Mouse (Mus musculus): Measurements from ENCODE around the gene Cab39.

The Cab39 gene

DNA sequence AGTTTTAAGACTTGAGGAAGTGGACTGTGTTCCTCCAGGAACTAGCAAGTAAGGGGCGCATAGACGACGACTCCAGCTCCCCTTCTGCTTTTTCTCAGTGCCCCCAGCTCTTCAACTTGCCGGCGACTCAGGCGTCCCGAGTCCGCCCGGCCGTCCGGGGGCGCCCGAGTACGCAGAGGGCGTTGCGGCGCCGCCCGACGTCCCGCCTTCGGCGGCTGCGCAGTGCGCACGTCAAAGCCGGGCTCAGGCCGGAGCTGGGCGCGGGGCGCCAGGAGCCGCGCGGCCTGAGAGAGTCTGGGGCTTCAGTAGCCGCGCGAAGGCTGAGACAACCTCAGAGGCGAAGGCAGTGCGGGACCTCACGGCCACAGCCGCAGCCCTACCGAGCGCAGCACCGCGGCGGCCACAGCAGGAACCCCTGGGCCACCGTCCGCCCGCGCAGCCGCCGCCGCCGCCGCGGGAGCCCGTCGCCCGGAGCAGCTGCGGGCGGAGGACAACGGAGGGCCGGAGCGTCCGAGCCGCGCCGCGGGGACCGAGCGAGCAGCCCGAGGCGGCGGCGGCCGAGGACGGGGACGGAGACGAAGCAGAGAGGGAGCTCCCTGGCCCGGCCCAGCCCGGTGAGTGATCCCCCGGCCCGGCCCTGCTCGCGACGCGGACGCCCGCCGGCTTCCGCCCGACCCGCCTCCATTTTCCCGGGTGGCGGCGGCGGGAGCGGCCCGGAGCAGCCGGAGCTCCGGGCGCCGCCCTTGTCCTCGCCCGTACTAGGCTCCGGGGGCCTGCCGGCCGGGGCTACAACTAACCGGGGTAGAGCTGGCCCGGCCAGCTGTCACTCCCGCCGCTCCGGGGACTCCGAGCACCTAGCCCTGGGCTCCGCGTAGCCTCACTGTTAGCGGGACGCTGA is at the start of gene Cab39:
Cab39 (plus strand) TSS at position 234 of the 898 bp plus-strand sequence.
- peak; percentile 96 for DNase-seq

DNA sequence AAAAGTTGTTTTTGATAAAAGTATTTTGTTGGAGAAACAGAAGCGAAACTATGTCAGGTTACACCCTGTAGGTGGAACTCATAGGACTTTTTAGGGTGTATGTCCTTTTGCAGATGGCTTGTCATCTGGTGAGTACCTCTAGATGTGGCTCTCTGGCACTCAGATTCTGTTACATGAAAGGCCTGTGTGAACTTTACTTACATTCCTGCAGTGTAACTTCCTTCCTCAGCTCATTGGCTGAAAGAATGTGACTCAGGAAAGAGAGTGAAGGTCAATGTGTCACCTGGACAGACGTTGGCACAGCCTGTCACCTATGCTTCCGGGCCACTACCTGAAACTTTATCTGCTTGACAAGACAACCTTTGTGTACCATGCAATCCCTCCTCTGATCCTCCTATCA is 48.7 kb upstream of the Cab39 start:
- DNase-seq = no peak

DNA sequence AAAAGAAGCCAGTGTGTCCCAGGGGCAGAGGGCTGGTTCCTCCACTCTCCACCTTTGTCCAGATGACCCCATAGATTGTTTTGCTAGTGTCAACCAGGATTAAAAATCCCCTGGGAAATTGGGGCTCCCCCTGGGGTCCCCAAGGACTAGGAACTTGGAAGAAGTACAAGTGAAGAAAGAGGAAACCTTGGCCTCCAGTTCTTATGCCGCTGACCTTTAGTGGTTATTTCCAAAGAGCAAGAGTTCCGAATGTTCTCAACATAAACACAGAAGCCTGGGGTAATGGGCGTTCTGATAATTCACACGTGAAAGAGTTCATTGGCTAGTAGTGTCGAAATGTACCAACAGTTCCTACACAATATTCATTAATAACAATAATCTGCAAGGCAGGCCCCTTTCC is 46.7 kb upstream of the Cab39 start:
- no peak for DNase-seq

DNA sequence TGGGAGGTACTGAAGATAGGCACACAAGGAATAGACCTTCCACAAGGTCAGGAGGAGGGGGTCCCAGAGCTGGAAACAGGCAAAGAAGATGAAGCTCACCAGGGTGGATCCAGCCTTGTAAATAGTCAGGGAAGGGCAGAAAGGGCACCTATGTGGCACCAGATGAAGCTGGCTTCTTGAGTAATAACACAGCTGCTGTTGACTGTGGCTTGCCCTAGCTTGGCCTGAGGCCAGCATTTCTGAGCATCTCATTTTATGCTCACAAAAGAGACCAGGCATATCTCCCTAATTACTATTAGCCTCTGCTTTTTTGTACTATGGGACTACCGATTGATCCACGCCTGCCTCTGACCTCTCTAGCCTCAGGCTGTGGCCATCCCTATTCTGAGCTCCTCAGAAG is 43.4 kb upstream of the Cab39 start:
- no peak for DNase-seq

DNA sequence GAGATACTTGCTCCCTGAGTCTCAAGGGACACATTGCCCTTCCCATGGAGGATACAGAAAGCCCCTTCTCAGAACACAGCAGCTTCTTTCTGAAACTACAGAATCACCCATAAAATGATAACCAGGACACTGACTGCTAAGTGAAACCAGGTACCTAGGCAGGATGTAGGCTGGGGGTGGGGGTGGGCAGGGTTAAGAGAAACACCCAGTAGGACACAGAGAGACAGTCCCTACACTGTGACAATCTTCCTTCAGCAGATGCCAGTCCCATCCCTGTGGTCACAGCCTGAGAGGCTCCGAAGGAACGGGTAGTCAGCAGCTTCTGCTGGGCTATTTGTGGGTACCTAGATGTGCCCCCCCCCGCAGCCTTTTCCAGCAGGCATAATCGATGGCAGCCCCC is 42.6 kb upstream of the Cab39 start:
- no peak for DNase-seq

DNA sequence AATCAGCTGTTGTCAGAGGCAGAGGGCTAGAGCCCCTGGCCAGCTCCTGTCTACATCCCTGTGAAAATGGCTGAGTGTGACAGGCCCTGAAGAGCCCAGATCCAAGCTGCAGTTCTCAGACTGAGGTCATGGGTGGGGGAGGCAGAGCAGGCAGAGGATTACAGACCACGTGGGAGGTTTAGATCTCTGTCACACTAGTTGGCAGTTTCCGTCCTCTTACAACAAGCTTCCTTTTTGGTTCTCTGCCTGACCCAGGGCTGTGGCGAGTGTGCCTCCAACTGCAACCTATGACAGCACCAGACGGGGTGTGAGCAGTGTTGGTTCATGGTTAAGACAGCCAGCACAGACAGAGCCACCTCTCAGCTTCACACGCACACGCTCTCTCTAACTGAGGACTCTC is 41.7 kb upstream of the Cab39 start:
- DNase-seq = peak; percentile 10

DNA sequence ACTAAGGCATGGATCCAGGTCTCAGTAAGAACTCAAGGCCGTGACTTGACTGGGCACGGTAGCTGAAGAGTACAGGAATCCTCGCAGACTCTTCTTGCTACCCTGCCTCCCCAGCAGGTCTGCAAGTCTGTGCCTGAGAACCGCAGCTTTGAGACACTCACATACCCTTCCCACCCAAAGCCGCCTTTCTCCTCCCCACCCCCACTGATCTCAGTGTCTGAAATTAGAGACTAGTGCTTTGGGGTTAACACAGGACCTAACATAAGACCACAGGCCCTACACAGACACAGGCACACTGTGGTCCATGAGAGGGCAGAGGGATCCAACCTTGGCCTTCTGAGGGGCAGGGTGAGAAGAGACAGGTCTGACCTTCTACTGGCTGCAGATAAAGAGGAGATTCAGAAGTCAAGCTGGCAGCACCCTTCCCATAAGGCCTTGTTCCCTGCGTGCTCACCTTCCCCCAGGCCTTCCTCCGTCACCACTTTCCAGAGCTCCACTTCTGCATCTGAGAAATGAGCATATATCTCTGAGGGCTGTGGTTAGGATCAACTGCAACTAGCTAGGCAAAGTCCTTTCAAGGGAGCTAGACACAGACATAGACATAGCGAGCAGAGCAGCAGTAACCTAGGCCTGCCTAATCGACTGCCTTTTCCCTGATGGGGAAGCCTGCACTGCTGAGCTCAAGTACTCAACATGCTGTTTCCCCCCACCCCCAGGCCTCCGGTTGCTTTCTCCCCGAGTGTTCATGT is 41.1 kb upstream of the Cab39 start:
- DNase-seq = no peak

DNA sequence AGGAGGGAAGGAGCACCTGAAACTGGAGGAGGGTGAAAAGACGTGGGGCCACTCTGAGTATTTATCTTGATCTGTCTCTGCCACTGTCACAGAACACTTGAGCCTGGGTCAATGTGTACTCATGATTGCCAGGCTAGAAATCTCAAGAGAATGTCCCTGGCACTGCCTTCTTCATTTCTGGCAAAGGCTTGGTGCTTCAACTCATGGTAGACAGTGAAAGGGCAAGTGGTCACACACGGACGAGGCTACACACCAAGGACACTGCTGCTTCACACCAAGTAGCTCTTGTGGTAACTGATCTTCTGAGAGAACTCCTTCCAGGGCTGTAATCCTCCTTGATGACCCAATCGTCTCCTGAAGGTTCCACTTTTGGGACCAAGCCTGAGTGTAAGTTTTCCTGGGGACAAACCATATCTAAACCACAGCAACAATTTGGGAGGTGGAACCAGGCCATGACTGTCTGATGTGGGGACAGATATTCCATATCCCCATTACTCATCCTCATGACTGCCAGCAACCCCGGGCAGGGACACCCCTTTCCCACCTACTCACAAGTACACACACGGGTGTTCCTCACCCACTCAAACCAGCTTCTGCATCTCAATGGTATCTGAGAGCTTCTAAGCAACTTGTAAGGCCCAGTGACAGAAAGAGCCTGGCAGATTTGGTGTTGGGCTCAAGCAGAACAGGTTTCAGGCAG is 35.6 kb upstream of the Cab39 start:
- no peak for DNase-seq

DNA sequence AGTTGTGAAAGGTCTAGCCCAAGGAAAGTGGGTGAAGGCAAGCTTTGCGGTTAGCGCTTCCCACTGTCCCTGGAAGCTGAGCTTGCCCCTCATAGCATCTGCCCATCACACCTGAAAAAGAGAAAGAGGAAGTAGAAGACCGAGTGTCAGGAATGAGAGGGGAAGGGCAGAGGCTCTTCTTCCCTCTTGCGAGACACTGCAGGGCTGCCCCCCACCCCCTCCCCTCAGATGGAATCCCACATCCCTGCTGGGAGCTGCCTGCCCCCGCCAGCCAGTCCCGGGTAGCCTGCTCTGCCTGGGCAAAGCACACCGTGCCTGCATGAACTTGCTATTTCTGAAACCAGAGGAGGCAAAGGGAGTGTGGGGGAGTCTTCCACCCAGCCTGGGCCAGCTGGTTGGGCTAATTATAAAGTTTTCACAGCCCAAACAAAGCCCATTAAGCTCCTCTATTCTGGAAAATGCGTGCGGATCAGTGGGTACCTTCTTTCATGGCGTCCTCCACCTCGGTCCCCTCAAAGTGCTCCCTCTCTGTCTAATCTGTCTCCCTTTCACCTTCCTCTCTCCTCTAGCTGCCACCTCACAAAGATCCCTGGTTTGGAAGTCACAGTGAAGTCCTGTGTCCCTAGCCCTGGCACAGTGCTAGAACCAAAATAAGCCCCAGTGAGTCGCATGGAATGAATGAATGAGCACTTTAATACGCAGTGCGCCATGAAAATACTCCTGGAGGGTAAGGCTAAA is 34.8 kb upstream of the Cab39 start:
- DNase-seq = peak; percentile 11

DNA sequence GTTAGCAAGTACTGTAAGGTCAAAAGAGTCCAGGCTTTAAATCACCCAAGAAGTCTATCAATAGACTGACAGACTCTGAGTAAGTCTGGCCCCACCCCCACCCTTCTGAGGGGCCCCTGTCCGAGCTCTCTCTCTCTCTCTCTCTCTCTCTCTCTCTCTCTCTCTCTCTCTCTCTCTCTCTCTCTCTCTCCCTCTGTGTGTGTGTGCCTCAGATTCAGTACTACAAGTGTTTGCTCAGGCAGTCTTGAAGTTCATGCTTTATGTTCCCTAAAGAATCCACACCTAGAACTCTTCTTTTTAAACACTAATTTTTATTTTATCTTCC is 34.3 kb upstream of the Cab39 start:
- DNase-seq = no peak

DNA sequence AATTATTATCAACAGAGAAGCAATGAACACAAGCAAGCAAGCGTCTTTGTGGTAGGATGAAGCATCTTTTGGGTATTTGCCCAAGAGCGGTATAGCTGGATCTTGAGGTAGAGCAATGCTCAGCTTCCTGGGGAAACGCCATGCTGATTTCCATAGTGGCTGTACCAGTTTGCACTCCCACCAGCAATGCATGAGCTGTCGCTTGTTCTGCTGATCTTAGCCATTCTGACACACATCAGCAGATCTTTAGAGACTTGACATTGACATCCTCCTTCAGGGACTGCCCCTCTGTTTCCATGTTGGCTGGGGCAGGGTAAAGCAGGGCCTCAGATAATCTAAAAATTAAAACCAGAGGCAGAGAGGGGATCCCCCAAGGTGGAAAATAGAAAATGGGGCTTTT is 31.6 kb upstream of the Cab39 start:
- no peak for DNase-seq

DNA sequence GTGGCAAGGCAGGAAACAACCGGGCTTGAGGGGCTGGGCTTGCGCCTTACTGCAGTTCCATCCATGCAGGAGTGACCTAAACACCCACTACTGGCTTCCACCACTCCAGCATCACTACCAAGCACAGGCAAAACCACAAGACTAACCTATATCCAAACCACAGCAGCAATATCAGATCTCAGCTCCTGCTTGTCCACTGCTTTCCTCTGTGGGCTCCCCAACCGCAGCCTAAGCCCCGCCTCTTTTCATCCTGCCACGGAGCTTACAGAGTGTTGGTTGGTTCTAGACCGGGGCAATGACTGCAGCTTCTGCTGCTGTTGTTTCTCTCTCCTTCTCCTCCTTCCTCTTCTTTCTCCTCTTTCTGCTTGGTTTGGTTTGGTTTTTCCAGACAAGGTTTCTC is 29.9 kb upstream of the Cab39 start:
- DNase-seq = no peak

DNA sequence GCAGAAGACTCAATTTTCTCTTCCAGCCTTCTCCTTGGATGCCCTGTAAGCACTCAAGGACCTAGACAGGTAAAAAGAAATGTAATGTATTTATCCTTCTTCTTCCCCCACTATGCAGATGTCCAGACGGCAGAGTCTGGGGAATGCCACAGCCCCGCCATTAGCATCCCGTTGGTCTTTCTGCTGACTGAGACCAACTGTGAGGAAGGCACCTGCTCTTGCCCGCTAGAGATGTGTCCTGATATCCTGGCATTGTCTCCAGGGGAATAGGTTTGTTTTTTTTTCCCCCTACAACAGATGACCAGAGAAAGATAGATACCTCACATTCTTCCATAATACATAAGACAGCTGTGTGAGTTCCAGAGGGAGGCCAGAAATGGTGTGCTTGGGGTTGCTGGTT is 28.9 kb upstream of the Cab39 start:
- DNase-seq = no peak

DNA sequence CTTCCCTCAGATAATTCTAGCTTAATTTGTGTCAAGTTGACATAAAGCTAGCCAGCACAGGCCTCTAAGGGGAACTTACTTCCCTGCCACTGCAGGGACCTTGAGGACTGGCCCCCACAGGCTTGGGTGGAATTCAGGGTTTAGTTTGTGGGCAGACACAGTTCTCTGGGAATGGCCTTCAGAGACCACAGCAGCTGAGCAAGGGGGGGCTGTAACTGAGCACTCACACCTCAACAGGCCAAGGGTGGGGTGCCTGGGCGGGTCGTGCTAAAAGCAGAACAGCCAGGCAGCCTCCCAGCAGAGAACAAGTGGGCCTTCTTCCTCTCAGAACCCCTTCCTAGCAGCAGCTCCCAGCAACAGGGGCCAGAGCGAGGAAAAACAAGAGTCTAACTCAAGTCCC is 27.1 kb upstream of the Cab39 start:
- DNase-seq = no peak

DNA sequence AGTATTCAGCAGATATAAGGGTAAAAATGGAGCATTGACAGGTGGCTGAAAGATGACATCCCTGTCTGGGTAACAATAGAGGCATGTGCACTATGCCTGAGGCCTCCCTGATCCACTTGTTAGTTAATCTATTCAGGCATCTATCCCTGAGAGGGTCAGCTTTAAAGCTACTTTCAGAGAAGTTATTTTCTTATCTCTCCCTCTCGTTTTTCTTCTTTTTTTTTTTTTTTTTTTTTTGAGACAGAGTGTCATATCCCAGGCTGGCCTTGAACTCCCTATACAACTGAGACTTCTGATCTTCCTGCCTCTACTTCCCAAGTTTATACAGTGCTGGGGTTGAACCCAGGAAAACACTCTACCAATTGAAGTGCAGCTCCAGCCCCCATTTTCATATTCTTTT is 25.5 kb upstream of the Cab39 start:
- no peak for DNase-seq

DNA sequence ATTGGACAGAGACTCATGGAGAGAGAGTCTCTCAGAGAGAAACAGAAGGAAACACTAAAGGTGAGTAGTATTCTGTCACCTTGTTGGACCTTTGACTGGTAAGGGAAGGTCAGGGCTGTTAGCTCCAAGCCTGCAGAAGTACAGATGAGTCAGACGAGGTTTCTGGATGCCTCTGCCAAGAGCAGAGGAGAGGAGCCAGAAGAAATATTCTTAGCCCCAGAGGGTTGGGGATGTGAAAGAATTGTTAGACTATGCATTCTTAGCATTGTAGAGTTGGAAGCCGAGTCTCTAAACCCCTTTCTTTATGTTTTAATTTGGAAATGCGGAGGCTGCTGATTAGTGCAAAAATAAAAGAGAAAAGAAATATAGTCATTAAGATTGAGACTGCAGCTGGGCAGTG is 21.3 kb upstream of the Cab39 start:
- DNase-seq = no peak

DNA sequence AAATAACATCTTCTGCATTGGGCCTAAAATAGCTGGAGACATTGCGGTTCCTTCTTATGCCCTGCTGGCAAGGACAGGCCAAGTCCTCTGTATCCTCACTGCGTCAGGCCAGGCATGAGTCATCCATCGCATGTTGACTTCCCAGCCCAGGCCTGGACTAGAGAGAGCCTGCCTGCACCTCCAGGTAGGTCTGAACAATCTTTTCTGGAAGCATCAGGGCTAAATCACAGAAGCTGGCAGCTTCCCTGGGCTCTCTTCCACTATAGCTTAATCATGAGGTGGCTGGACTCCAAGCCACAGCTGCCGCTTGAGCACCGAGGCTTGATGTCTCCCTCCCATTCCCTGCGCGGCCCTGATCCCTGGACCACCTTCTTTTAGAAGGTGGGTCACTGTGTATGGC is 18.1 kb upstream of the Cab39 start:
- no peak for DNase-seq

DNA sequence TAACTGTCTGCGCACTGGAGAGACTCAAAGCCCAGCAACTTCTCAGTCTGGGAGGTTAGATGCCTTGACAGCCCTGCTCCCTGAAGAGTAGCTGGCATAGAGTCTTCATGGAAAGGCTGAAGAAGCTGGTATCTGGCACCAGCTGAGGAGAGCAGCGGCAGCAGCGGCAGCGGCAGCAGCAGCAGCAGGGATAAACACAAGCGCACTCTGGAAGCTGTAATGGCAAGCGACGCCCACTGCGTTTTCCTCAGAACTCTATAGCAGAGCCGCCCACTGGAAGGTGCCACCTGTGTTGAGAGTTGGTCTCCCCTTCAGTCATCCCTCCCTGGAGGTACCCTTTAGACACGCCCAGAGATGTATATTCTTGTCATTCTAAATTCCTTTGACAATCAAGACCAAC is 17.1 kb upstream of the Cab39 start:
- no peak for DNase-seq

DNA sequence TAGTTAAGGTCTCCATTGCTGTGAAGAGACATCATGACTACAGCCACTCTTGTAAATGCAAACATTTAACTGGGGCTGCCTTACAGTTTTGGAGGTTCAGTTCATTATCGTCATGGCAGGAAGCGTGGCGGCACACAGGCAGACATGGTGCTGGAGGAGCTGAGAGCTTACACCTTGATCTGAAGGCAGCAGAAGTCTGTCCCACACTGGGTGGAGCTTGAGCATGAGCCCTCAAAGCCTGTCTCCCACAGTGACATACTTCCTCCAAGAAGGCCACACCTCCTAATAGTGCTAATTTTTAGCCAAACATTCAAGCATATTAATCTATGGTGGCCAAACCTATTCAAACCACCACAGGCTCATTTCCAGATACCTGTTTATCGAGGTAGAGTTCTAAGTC is 14.8 kb upstream of the Cab39 start, which contains the start of gene A630001G21Rik:
A630001G21Rik (minus strand) TSS at position 208 of the 400 bp plus-strand sequence.
- DNase-seq = no peak

DNA sequence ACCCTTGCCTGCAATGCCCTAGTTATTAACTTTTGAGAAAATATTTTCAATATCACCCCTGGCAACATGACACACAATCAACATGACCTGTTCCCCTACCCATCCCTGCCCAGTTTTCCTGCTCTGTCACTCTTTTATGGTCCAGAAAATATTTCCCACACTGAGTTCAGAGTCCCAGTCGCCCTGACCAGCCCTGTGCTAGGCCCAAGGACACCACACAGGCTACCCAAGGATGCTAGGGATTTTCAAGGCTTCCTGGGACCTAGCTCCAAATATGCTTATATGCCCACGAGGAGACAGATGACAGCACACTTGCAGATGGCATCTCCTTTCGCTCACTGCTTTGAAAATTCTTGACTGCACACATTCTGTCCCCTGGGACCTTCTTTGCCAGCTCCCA is 14.2 kb upstream of the Cab39 start:
- no peak for DNase-seq

DNA sequence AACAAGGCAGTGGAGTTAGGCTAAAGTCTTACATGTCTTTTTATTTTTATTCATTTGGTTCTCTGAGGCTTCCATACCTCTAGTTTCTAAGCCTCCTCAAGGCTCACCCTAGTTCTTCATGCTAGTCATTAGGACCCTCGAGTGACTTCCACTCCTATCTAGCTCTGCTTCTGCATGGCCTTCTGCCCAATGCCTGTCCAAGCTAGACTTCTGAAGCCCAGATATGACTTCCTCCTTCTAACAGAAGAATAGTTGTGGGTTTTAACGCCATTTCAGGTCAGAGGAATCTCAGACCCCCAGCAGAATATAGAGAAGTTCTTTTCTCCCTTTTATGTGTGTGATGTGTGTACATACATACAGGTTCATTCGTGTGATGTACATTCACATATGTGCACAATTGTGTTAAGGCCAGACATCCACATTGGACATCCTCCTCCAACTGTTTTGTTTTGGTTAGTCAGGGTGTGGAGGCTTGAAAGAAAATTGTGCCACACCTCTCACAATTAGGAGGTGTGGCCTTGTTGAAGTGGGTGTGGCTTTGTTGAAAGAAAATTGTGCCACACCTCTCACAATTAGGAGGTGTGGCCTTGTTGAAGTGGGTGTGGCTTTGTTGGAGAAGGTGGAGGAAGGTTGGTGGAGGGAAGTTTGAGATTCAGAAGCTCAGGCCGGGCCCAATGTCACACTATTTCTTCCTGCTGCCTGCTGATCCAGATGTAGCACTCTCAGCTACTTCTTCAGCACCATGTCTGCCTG is 13.6 kb upstream of the Cab39 start:
- DNase-seq = no peak

DNA sequence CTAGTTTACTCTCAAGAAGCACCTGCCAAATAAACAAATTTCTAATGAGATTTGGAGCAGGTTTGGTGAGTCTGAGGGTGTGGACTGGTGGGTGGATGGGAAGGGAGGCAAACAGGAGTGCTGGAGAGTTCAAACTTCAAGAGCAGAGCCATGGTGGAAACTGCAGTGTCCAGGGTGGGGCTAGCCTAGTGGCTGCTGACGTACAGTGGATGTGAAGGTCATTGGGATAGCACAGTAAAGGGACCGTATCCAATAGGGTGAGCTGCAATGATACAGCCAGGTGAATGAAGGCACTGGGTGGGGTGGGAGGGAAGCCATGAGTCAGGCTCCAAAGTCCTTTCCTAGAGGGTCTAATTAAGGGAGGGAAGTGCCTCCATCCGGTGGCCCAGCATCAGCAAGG is 2.7 kb upstream of the Cab39 start:
- no peak for DNase-seq

Measured in embryo, embryonic 11 days (tissue).